Mouse (Mus musculus) C2C12 (cell line): ENCODE data around the gene Zswim5. TPM values are rescaled to one million over a fixed set of nuclear protein-coding genes. Genes with fewer than 3 reads are reported as not detected.

Experiments
- H3K27me3 ChIP-seq: one replicate; pipeline ENCODE4 v1.6.1; 2011; ENCODE audit not compliant: control insufficient read depth, insufficient read depth, insufficient read length
- H3K36me3 ChIP-seq: one replicate; pipeline ENCODE4 v1.6.1; 2011; ENCODE audit not compliant: control insufficient read depth, insufficient read depth
- H3K4me3 ChIP-seq: one replicate; pipeline ENCODE4 v1.5.1; 2011; ENCODE audit warnings: mild to moderate bottlenecking, control low read depth; ENCODE audit not compliant: poor library complexity, insufficient read depth, severe bottlenecking
- H3K79me2 ChIP-seq: one replicate; pipeline ENCODE4 v1.6.1; 2011; ENCODE audit not compliant: control insufficient read depth, insufficient read depth
- H3K79me3 ChIP-seq: one replicate; pipeline ENCODE4 v1.6.1; 2011; ENCODE audit warnings: low read depth, control low read depth
- H3ac ChIP-seq: one replicate; pipeline ENCODE3; 2011; ENCODE audit warnings: low read depth; ENCODE audit not compliant: control insufficient read depth, insufficient read length
- CEBPB ChIP-seq: IDR thresholded peaks from one replicate; pipeline ENCODE4 v1.6.1; 2011; ENCODE audit warnings: low read depth, mild to moderate bottlenecking, control low read depth, moderate library complexity
- CTCF ChIP-seq: IDR thresholded peaks from one replicate; pipeline ENCODE4 v1.5.1; 2011; ENCODE audit not compliant: control insufficient read depth, insufficient read depth, insufficient read length
- FOSL1 ChIP-seq: IDR thresholded peaks from one replicate; pipeline ENCODE4 v1.8.0; 2011; ENCODE audit warnings: mild to moderate bottlenecking, low read length; ENCODE audit not compliant: poor library complexity, insufficient read depth, severe bottlenecking
- MAX ChIP-seq: IDR thresholded peaks from one replicate; pipeline ENCODE4 v1.6.1; 2011; ENCODE audit warnings: mild to moderate bottlenecking, control low read depth
- MYOD1 ChIP-seq: IDR thresholded peaks from one replicate; pipeline ENCODE4 v1.6.1; 2011; ENCODE audit warnings: low read depth; ENCODE audit not compliant: control insufficient read depth, insufficient read length
- MYOG ChIP-seq: IDR thresholded peaks from one replicate; pipeline ENCODE4 v1.6.1; 2011; ENCODE audit not compliant: control insufficient read depth, insufficient read length; ENCODE audit errors: extremely low read depth
- USF1 ChIP-seq: IDR thresholded peaks from one replicate; pipeline ENCODE4 v1.6.1; 2011; ENCODE audit warnings: low read depth, mild to moderate bottlenecking, control low read depth, moderate library complexity
- polyA plus RNA-seq: library from polyadenylated mRNA; unstranded; fragments of >200 nt; fragmentation: generic; extraction: Trizol; gene quantifications from one replicate; pipeline ENCODE4 v1.2.1, GENCODE M21; 2012; ENCODE audit warnings: missing spikeins

The Zswim5 gene
- polyA plus RNA-seq, 1 experiment, result 0.01 TPM

DNA sequence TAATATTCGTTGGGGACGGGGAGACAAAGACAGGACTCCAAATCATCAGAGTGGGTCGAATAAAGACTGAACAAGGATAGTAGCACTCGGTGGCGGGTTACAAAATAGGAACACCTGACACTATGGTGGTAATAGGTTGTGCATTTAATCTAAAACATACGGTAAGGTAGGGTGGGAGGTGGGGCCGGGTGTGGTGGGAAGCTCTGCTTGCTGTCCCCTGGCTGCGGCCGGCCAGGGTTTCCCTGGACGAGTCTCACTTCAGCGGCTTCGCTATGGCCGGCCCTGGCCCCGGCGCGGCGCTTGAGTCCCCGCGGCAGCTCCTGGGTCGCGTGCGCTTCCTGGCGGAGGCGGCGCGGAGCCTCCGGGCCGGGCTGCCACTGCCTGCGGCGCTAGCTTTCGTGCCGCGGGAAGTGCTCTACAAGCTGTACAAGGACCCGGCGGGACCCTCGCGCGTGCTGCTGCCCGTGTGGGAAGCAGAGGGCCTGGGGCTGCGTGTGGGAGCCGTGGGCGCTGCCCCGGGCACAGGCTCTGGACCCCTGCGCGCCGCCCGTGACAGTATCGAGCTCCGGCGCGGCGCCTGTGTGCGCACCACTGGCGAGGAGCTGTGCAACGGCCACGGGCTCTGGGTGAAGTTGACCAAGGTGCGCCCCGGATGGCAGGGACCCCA is 118.1 kb downstream of the Zswim5 start, which contains the start of gene Hectd3:
Gene Hectd3, plus strand, starts transcription at position 187 of the 667 bp plus-strand sequence.
- no peaks in the 10 kb centered on the region for H3K36me3 ChIP-seq
- no peaks in the 10 kb centered on the region for H3K79me2 ChIP-seq
- peak within 1 kb of the TSS; percentile 79 for H3K4me3 ChIP-seq
- peak within 1 kb of the TSS; percentile 79 for H3ac ChIP-seq
- H3K79me3 ChIP-seq, result no peaks in the 10 kb centered on the region
- no peak for TF ChIP-seq FOSL1
- TF ChIP-seq MYOD1, result no peak
- TF ChIP-seq CEBPB, result no peak
- TF ChIP-seq USF1, result no peak
- TF ChIP-seq CTCF, result no peak
- no peak for TF ChIP-seq MYOG
- TF ChIP-seq MAX, result no peak
- H3K27me3 ChIP-seq, result no peaks in the 10 kb centered on the region

- TF ChIP-seq USF1 (no peak), CEBPB (no peak), MYOD1 (no peak), MYOG (no peak), FOSL1 (no peak), CTCF (no peak), MAX (no peak)
- Histone ChIP-seq H3ac (peak overlapping the region; percentile 79), H3K79me2 (no peaks in the 10 kb centered on the region), H3K27me3 (no peaks in the 10 kb centered on the region), H3K36me3 (no peaks in the 10 kb centered on the region), H3K4me3 (peak overlapping the region; percentile 79), H3K79me3 (no peaks in the 10 kb centered on the region)
Observed at GRCm38 (mm10) chr4:116995798-116996135, 118.6 kb downstream of the Zswim5 start.

DNA sequence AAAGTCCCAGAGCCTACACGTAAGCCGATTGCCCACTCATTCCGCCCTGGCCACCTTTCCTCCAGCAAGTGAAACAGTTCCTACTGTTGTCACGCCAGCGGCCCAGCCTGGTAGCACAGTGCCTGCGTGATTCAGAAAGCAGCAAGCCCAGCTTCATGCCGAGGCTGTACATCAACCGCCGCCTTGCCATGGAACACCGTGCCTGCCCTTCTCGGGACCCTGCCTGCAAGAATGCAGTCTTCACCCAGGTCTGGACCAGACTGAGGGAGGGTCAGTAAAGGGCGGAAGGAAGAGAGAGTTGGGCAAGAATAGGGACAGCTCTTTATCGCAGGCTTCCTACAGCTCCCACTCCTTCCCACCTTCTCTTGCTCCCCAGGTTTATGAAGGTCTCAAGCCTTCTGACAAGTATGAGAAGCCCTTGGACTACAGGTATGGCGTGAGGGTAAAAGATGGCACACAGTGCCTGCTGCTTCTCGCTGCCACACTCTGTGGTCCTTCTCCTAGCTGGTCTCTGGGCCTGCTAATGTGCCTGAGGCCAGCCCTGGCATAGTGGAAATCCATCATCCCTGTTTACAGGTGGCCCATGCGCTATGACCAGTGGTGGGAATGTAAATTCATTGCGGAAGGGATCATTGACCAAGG is 122.5 kb downstream of the Zswim5 start:
- Histone ChIP-seq H3ac (no peak overlapping the region), H3K79me2 (no peaks in the 10 kb centered on the region), H3K36me3 (peaks cover 11% of the 10 kb centered on the region), H3K79me3 (no peaks in the 10 kb centered on the region), H3K4me3 (no peak overlapping the region), H3K27me3 (no peaks in the 10 kb centered on the region)
- TF ChIP-seq MAX (no peak), MYOG (no peak), CTCF (no peak), CEBPB (no peak), FOSL1 (no peak), MYOD1 (no peak), USF1 (no peak)

DNA sequence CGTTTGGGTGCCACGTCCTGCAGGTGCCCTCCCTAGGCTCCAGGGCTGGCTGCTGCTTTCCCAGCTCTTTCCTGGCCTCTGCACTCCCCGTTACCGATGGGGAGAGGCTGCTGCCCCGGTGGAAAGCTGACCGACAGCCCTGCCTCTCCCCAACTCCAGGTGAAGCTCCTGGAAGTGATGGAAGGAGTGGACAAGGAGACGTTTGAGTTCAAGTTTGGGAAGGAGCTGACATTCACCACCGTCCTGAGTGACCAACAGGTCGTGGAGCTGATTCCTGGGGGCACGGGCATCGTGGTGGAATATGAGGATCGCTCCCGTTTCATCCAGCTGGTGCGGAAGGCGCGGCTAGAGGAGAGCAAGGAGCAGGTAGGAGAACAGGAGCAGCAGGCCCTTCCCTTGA is 124.8 kb downstream of the Zswim5 start:
- Histone ChIP-seq H3ac (no peak overlapping the region), H3K79me2 (no peaks in the 10 kb centered on the region), H3K27me3 (no peaks in the 10 kb centered on the region), H3K4me3 (no peak overlapping the region), H3K79me3 (no peaks in the 10 kb centered on the region), H3K36me3 (peaks cover 11% of the 10 kb centered on the region)
- TF ChIP-seq MYOD1 (no peak), CTCF (no peak), MAX (no peak), MYOG (no peak), USF1 (no peak), CEBPB (no peak), FOSL1 (no peak)

- H3K4me3 ChIP-seq, result no peak overlapping the region
- H3K79me2 ChIP-seq, result no peaks in the 10 kb centered on the region
- TF ChIP-seq CTCF, result peak; percentile 33
- TF ChIP-seq CEBPB, result no peak
- H3ac ChIP-seq, result no peak overlapping the region
- H3K79me3 ChIP-seq, result no peaks in the 10 kb centered on the region
- H3K36me3 ChIP-seq, result peaks cover 11% of the 10 kb centered on the region
- H3K27me3 ChIP-seq, result no peaks in the 10 kb centered on the region
Observed at GRCm38 (mm10) chr4:117002543-117003521, 125.7 kb downstream of the Zswim5 start.
